Mouse (Mus musculus) megakaryocyte, embryonic 14.5 days (primary cell): Measurements from ENCODE around the gene Gcn1l1.

Experiments used
- FLI1 ChIP-seq: IDR thresholded peaks from 2 replicates; pipeline ENCODE4 v1.6.1; 2012; ENCODE audit warnings: low read length, inconsistent platforms, mixed read lengths
- GATA1 ChIP-seq: IDR thresholded peaks from 3 replicates; pipeline ENCODE4 v1.6.1; 2012; ENCODE audit warnings: mixed read lengths, low read length, inconsistent platforms, borderline replicate concordance

DNA sequence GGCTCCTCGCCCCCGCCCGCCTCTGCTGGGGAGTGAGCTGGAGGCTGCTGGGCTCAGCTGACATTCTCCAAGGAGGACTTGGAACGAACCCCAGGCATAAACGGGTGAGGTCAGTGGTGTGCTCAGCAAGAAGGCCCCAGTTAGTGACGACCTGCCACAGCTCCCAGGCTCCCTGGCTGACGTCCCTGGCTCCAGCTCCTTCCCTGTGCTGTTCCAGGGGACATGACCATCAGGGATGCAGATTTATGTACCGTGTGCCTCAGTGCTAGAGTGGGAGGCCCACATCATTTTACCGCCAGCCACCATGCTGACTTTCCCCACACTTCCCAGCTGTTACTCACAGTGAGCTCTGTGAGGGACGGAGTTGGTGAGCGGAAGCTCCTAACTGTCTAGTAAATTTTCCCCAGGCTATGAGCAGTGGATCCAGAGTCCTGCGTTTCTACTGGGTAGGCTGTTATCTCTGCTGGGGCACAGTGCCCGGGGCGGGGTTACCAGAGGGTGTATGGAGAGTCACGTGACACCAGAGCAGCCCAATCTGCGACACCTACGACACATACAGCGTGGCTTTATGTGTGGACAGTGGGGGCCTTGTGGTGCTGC is 33.3 kb upstream of the Gcn1l1 start:
- TF ChIP-seq GATA1 (no peak), FLI1 (no peak)
